Mouse (Mus musculus) G1E-ER4 (cell line): ENCODE results near the gene Prpsap1. TPM values are rescaled to one million over a fixed set of nuclear protein-coding genes. Genes with fewer than 3 reads are reported as not detected.

Source experiments
- GATA1 ChIP-seq: IDR thresholded peaks from one replicate; pipeline ENCODE4 v1.8.0; 2012; ENCODE audit warnings: low read length, inconsistent platforms
- polyA plus RNA-seq: library from polyadenylated mRNA; stranded (reverse); fragments of >175 nt; gene quantifications from 2 replicates; pipeline ENCODE4 v1.2.3, GENCODE M21; 2012

Gene Prpsap1
- polyA plus RNA-seq, 1 experiment = 115 TPM

- TF ChIP-seq GATA1 = no peak
Observed at GRCm38 (mm10) chr11:116430723-116431427, 63.1 kb downstream of the Prpsap1 start.

- no peak for TF ChIP-seq GATA1
Observed at GRCm38 (mm10) chr11:116429862-116430613, 64.0 kb downstream of the Prpsap1 start.

- no peak for TF ChIP-seq GATA1
Observed at GRCm38 (mm10) chr11:116428872-116429859, 64.8 kb downstream of the Prpsap1 start.

GRCm38 (mm10) chr11:116426852-116427575 is 67.0 kb downstream of the Prpsap1 start:
- no peak for TF ChIP-seq GATA1

- TF ChIP-seq GATA1 = no peak
Observed at GRCm38 (mm10) chr11:116424621-116425407, 69.2 kb downstream of the Prpsap1 start.

GRCm38 (mm10) chr11:116423782-116424620 is 70.0 kb downstream of the Prpsap1 start:
- no peak for TF ChIP-seq GATA1

- TF ChIP-seq GATA1 = no peak
Observed at GRCm38 (mm10) chr11:116423214-116423613, 70.8 kb downstream of the Prpsap1 start.

- no peak for TF ChIP-seq GATA1
Observed at GRCm38 (mm10) chr11:116422562-116422961, 71.4 kb downstream of the Prpsap1 start.

GRCm38 (mm10) chr11:116421102-116421501 is 72.9 kb downstream of the Prpsap1 start:
- TF ChIP-seq GATA1 = no peak

Other genes with a start within 250 kb of the Prpsap1 start
- 52.4 and 70.9 TPM in 2 replicates for gene Srp68, start 220.0 kb downstream of the Prpsap1 start, polyA plus RNA-seq
- gene Galr2, start 213.3 kb downstream of the Prpsap1 start, polyA plus RNA-seq = not detected in 2 replicates
- gene Exoc7, start 187.0 kb downstream of the Prpsap1 start, polyA plus RNA-seq = 15.1 and 19.0 TPM in 2 replicates
- gene Foxj1, start 158.8 kb downstream of the Prpsap1 start, polyA plus RNA-seq = 0.02 TPM in 1 of 2 replicates, not detected in the other
- not detected in 2 replicates for gene Rnf157, start 81.2 kb downstream of the Prpsap1 start, polyA plus RNA-seq
- 733 and 1,549 TPM in 2 replicates for gene Ubald2, start 60.1 kb downstream of the Prpsap1 start, polyA plus RNA-seq
- gene Qrich2, start 28.0 kb downstream of the Prpsap1 start, polyA plus RNA-seq = not detected in 2 replicates
- gene Sphk1, start 36.7 kb upstream of the Prpsap1 start, polyA plus RNA-seq = 206 and 262 TPM in 2 replicates
- 26.2 and 27.8 TPM in 2 replicates for gene Ube2o, start 87.2 kb upstream of the Prpsap1 start, polyA plus RNA-seq
- gene Aanat, start 92.2 kb upstream of the Prpsap1 start, polyA plus RNA-seq = not detected in 2 replicates
- 4.8 and 5.3 TPM in 2 replicates for gene Rhbdf2, start 132.8 kb upstream of the Prpsap1 start, polyA plus RNA-seq
- 0.52 and 0.56 TPM in 2 replicates for gene Prcd, start 159.3 kb upstream of the Prpsap1 start, polyA plus RNA-seq
- not detected in 2 replicates for gene Cygb, start 160.1 kb upstream of the Prpsap1 start, polyA plus RNA-seq